Mouse (Mus musculus) MEL (cell line): Measurements from ENCODE around the gene 1700034J05Rik. TPM values are rescaled to one million over a fixed set of nuclear protein-coding genes. Genes with fewer than 3 reads are reported as not detected.

Experiments
- DNase-seq: peaks from one replicate; pipeline ENCODE4 v3.0.0; 2011; ENCODE audit warnings: low read depth, low spot score
- H3K27ac ChIP-seq: 2 replicates; pipeline ENCODE4 v1.5.1; 2012; ENCODE audit warnings: low read depth, mild to moderate bottlenecking, control low read depth, low read length, moderate library complexity; ENCODE audit not compliant: control insufficient read depth
- H3K27me3 ChIP-seq, 2 experiments: fragments of 150-350 bp in 1 of 2; sonication (generic) in 1 of 2; 2 replicates each; pipeline ENCODE4 v1.6.1; 2012; ENCODE audit warnings: low read length in 2 of 2, mild to moderate bottlenecking in 2 of 2, improper control_type of control experiment in 1 of 2, moderate library complexity in 1 of 2; ENCODE audit not compliant: insufficient read depth in 2 of 2, control insufficient read depth in 1 of 2
- H3K36me3 ChIP-seq, 2 experiments: 2 replicates each; pipeline ENCODE4 v1.6.1; 2012 to 2014; ENCODE audit warnings: low read length in 2 of 2, improper control_type of control experiment in 1 of 2, inconsistent platforms in 1 of 2, mild to moderate bottlenecking in 1 of 2; ENCODE audit not compliant: insufficient read depth in 2 of 2, control insufficient read depth in 1 of 2
- H3K4me1 ChIP-seq, 2 experiments: fragments of 150-350 bp in 1 of 2; sonication (generic) in 1 of 2; 2 replicates each; pipeline ENCODE4 v1.6.1; 2012; ENCODE audit warnings: low read length in 2 of 2, improper control_type of control experiment in 1 of 2, mild to moderate bottlenecking in 1 of 2; ENCODE audit not compliant: insufficient read depth in 2 of 2, control insufficient read depth in 1 of 2
- H3K4me3 ChIP-seq, 2 experiments: fragments of 150-350 bp in 1 of 2; sonication (generic) in 1 of 2; 2 replicates each; pipeline ENCODE4 v1.5.1; 2012; ENCODE audit warnings: low read depth in 2 of 2, low read length in 2 of 2, mild to moderate bottlenecking in 2 of 2, moderate library complexity in 2 of 2, control low read depth in 1 of 2, improper control_type of control experiment in 1 of 2; ENCODE audit not compliant: control insufficient read depth in 1 of 2, insufficient read depth in 1 of 2
- H3K79me2 ChIP-seq: 2 replicates; pipeline ENCODE4 v1.6.1; 2012; ENCODE audit warnings: mild to moderate bottlenecking, low read length, moderate library complexity; ENCODE audit not compliant: control insufficient read depth, poor library complexity, insufficient read depth
- H3K9ac ChIP-seq: 2 replicates; pipeline ENCODE4 v1.6.1; 2012; ENCODE audit warnings: low read depth, mild to moderate bottlenecking, control low read depth, low read length, moderate library complexity; ENCODE audit not compliant: control insufficient read depth, poor library complexity, severe bottlenecking
- H3K9me3 ChIP-seq: fragments of 150-350 bp; sonication (generic); replicated peaks from 2 replicates; pipeline ENCODE4 v1.6.1; 2012; ENCODE audit warnings: mild to moderate bottlenecking, low read length, improper control_type of control experiment, moderate library complexity; ENCODE audit not compliant: insufficient read depth
- CHD2 ChIP-seq: IDR thresholded peaks from 2 replicates; pipeline ENCODE4 v1.6.1; 2011; ENCODE audit warnings: low read length, improper control_type of control experiment
- CTCF ChIP-seq, 3 experiments: IDR thresholded peaks in 2 of 3; conservative IDR thresholded peaks in 1 of 3; 2 replicates each; pipeline ENCODE4 v1.5.1; 2011 to 2012; ENCODE audit warnings: low read length in 3 of 3, low read depth in 2 of 3, mild to moderate bottlenecking in 2 of 3, improper control_type of control experiment in 1 of 3, inconsistent platforms in 1 of 3, mixed read lengths in 1 of 3, moderate library complexity in 1 of 3; ENCODE audit not compliant: control insufficient read depth in 1 of 3, insufficient read depth in 1 of 3, poor library complexity in 1 of 3, severe bottlenecking in 1 of 3
- ELF1 ChIP-seq: IDR thresholded peaks from 2 replicates; pipeline ENCODE4 v1.6.1; 2014; ENCODE audit warnings: low read depth, mild to moderate bottlenecking, inconsistent platforms, low read length, improper control_type of control experiment, moderate library complexity
- EP300 ChIP-seq, 2 experiments: IDR thresholded peaks; 2 replicates each; pipeline ENCODE4 v1.6.1; 2011; ENCODE audit warnings: improper control_type of control experiment in 2 of 2, low read length in 2 of 2, low read depth in 1 of 2, mild to moderate bottlenecking in 1 of 2
- ETS1 ChIP-seq: IDR thresholded peaks from 2 replicates; pipeline ENCODE4 v1.6.1; 2012; ENCODE audit warnings: low read depth, mild to moderate bottlenecking, inconsistent platforms, low read length, improper control_type of control experiment, moderate library complexity
- JUND ChIP-seq: IDR thresholded peaks from 2 replicates; pipeline ENCODE4 v1.6.1; 2011; ENCODE audit warnings: low read depth, mild to moderate bottlenecking, improper control_type of control experiment, low read length
- MAFK ChIP-seq: IDR thresholded peaks from 2 replicates; pipeline ENCODE4 v1.6.1; 2011; ENCODE audit warnings: low read depth, mild to moderate bottlenecking, low read length, improper control_type of control experiment, borderline replicate concordance
- MEF2A ChIP-seq: IDR thresholded peaks from 2 replicates; pipeline ENCODE4 v1.6.1; 2014; ENCODE audit warnings: low read depth, mild to moderate bottlenecking, inconsistent platforms, low read length, improper control_type of control experiment; ENCODE audit not compliant: poor library complexity, insufficient replicate concordance, severe bottlenecking; ENCODE audit errors: extremely low read depth
- MXI1 ChIP-seq: IDR thresholded peaks from 2 replicates; pipeline ENCODE4 v1.6.1; 2011; ENCODE audit warnings: mild to moderate bottlenecking, low read depth, low read length, improper control_type of control experiment
- MYB ChIP-seq: IDR thresholded peaks from 2 replicates; pipeline ENCODE4 v1.6.1; 2011; ENCODE audit warnings: mild to moderate bottlenecking, low read depth, low read length, improper control_type of control experiment
- NRF1 ChIP-seq: IDR thresholded peaks from 2 replicates; pipeline ENCODE4 v1.6.1; 2014; ENCODE audit warnings: low read depth, mild to moderate bottlenecking, inconsistent platforms, low read length, improper control_type of control experiment, moderate library complexity; ENCODE audit not compliant: poor library complexity, insufficient read depth, severe bottlenecking
- POLR2A ChIP-seq, 2 experiments: IDR thresholded peaks; 2 replicates each; pipeline ENCODE4 v1.6.1; 2011 to 2012; ENCODE audit warnings: low read length in 2 of 2, mild to moderate bottlenecking in 2 of 2, control low read depth in 1 of 2, improper control_type of control experiment in 1 of 2, low read depth in 1 of 2, moderate library complexity in 1 of 2; ENCODE audit not compliant: control insufficient read depth in 1 of 2, insufficient read depth in 1 of 2, poor library complexity in 1 of 2
- POLR2AphosphoS2 ChIP-seq: IDR thresholded peaks from 2 replicates; pipeline ENCODE4 v1.6.1; 2011; ENCODE audit warnings: low read length, improper control_type of control experiment
- POLR2AphosphoS5 ChIP-seq: IDR thresholded peaks from 2 replicates; pipeline ENCODE4 v1.6.1; 2012; ENCODE audit warnings: low read depth, borderline replicate concordance, mild to moderate bottlenecking, inconsistent platforms, low read length, moderate library complexity, mixed read lengths
- RCOR1 ChIP-seq: IDR thresholded peaks from 2 replicates; pipeline ENCODE4 v1.6.1; 2012; ENCODE audit warnings: low read depth, mild to moderate bottlenecking, inconsistent platforms, low read length, improper control_type of control experiment
- SIN3A ChIP-seq: IDR thresholded peaks from 2 replicates; pipeline ENCODE4 v1.6.1; 2012; ENCODE audit warnings: low read length, improper control_type of control experiment, inconsistent platforms
- TCF12 ChIP-seq: IDR thresholded peaks from 2 replicates; pipeline ENCODE4 v1.6.1; 2014; ENCODE audit warnings: low read depth, mild to moderate bottlenecking, inconsistent platforms, low read length, improper control_type of control experiment, moderate library complexity
- UBTF ChIP-seq: IDR thresholded peaks from 2 replicates; pipeline ENCODE4 v1.6.1; 2012; ENCODE audit warnings: low read depth, mild to moderate bottlenecking, inconsistent platforms, low read length, improper control_type of control experiment, moderate library complexity, borderline replicate concordance; ENCODE audit not compliant: insufficient read depth
- USF1 ChIP-seq: IDR thresholded peaks from 2 replicates; pipeline ENCODE4 v1.6.1; 2014; ENCODE audit warnings: low read depth, mild to moderate bottlenecking, inconsistent platforms, low read length, improper control_type of control experiment, moderate library complexity
- ZNF384 ChIP-seq: IDR thresholded peaks from 2 replicates; pipeline ENCODE4 v1.6.1; 2012; ENCODE audit warnings: low read depth, mild to moderate bottlenecking, inconsistent platforms, low read length, improper control_type of control experiment
- polyA plus RNA-seq, 2 experiments: library from polyadenylated mRNA; stranded (reverse) in 1 of 2; unstranded in 1 of 2; fragments of >175 nt in 1 of 2; fragments of >200 nt in 1 of 2; gene quantifications; 2 replicates each; pipeline versions ENCODE4 v1.2.1 to v1.2.4; 2012; ENCODE audit warnings: low replicate concordance in 2 of 2, low read depth in 1 of 2; ENCODE audit not compliant: insufficient read length in 2 of 2, insufficient read depth in 1 of 2, missing spikeins in 1 of 2
- total RNA-seq: library from RNA; depleted of rRNA; stranded (reverse); fragments of 300-350 nt; gene quantifications from 2 replicates; pipeline ENCODE4 v1.2.3, GENCODE M21; 2012

1700034J05Rik gene
- total and polyA plus RNA-seq, 3 experiments = not detected

DNA sequence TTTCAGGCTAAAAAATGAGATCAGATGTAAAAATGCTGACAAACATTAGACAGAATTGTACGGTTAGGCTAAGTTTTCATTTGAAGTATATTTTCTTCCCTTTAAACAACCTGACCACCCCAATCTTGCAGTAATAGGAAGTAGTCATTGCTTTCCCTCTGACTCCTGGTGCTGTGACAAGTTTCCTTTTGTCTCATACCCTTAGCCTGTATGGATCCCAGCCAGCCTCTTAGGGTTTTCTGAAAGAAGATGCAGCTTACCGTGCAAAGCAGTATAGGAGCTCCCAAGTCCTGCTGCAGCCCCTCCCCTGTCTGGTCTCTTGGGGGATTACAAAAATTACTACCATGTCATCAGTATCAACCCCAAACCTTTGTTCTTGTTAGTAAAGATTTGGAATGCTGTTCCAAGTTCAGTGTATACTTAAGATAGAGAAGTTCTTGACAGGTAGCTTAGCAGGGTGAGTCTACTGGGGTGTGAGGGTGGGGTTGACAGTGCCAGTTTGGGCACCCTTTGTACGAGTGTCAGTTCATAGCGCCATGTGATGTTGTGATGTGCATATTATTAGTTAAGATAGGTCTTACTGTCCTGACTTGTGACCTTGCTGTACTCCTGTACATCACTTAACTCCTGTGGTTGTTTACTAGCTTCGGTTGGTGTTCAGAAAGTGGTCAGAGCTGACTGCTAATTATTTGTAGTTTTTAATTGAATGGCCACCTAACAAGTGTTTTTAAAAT lies 47.0 kb downstream of the 1700034J05Rik start:
- peaks cover 7% of the 10 kb centered on the region in 2 experiments for H3K4me1 ChIP-seq
- no peaks in the 10 kb centered on the region for H3K27me3 ChIP-seq
- TF ChIP-seq USF1 = no peak
- no peak for TF ChIP-seq JUND
- no peak for TF ChIP-seq MXI1
- no peak for TF ChIP-seq POLR2A (IDR thresholded peaks at IDR 0.05; ENCODE audit: control insufficient read depth in 1 of 2, insufficient read depth in 1 of 2, low read depth in 1 of 2, low read length in 2 of 2, poor library complexity in 1 of 2)
- no peak for TF ChIP-seq SIN3A
- TF ChIP-seq NRF1 = no peak
- no peak for TF ChIP-seq UBTF
- no peak for TF ChIP-seq RCOR1
- TF ChIP-seq POLR2AphosphoS2 = no peak
- no peak for TF ChIP-seq POLR2AphosphoS5
- no peak for TF ChIP-seq ELF1
- no peak for TF ChIP-seq MYB
- TF ChIP-seq CHD2 = no peak
- no peak for TF ChIP-seq CTCF (IDR thresholded peaks at IDR 0.05 in 2 of 3, conservative IDR thresholded peaks at IDR 0.05 in 1 of 3; ENCODE audit: control insufficient read depth in 1 of 3, insufficient read depth in 1 of 3, low read depth in 2 of 3, low read length in 3 of 3, poor library complexity in 1 of 3, severe bottlenecking in 1 of 3)
- no peak for TF ChIP-seq MEF2A
- TF ChIP-seq EP300 (IDR thresholded peaks at IDR 0.05; ENCODE audit: low read depth in 1 of 2, low read length in 2 of 2) = no peak
- no peak for TF ChIP-seq ETS1
- no peak for TF ChIP-seq MAFK
- no peak for TF ChIP-seq ZNF384
- no peak for TF ChIP-seq TCF12
- H3K9me3 ChIP-seq = no peaks in the 10 kb centered on the region
- no peak overlapping the region for H3K4me3 ChIP-seq
- no peak overlapping the region for H3K9ac ChIP-seq
- H3K27ac ChIP-seq = no peak overlapping the region
- no peak for DNase-seq
- no peaks in the 10 kb centered on the region for H3K79me2 ChIP-seq
- H3K36me3 ChIP-seq = peaks cover 0 to 11% of the 10 kb centered on the region in 2 experiments; a peak in 2 of 4 replicates
